Mouse (Mus musculus) intestine, embryonic 16.5 days (tissue): ENCODE results near the gene Rictor. TPM values are rescaled to one million over a fixed set of nuclear protein-coding genes. Genes with fewer than 3 reads are reported as not detected.
"Not testable (repeated sequence)": the region's sequence is repeated elsewhere in the genome, so short reads cannot be mapped to it uniquely, and the experiment has no call there.

Experiments used
- ATAC-seq: fragments of 200-750 bp; cut with Nextera tagmentation; 2 replicates; pipeline ENCODE4 v1.8.0; 2017; ENCODE audit warnings: moderate TSS enrichment, moderate library complexity
- H3K27ac ChIP-seq: fragments of 300-500 bp; sonication (generic); 2 replicates; pipeline ENCODE4 v1.5.1; 2014; ENCODE audit warnings: mild to moderate bottlenecking, low read length
- H3K27me3 ChIP-seq: fragments of 300-500 bp; sonication (generic); replicated peaks from 2 replicates; pipeline ENCODE4 v1.6.1; 2014; ENCODE audit warnings: low read length, control low read depth, mixed read lengths; ENCODE audit not compliant: control insufficient read depth, insufficient read depth
- H3K36me3 ChIP-seq: fragments of 300-500 bp; sonication (generic); 2 replicates; pipeline ENCODE4 v1.6.1; 2014; ENCODE audit warnings: low read length, control low read depth; ENCODE audit not compliant: control insufficient read depth, insufficient read depth
- H3K4me1 ChIP-seq: fragments of 300-500 bp; sonication (generic); 2 replicates; pipeline ENCODE4 v1.6.1; 2014; ENCODE audit warnings: low read length, control low read depth, mixed read lengths; ENCODE audit not compliant: control insufficient read depth, insufficient read depth
- H3K4me2 ChIP-seq: fragments of 300-500 bp; sonication (generic); 2 replicates; pipeline ENCODE4 v1.6.1; 2014; ENCODE audit warnings: low read depth, low read length, control low read depth
- H3K4me3 ChIP-seq: fragments of 300-500 bp; sonication (generic); 2 replicates; pipeline ENCODE4 v1.5.1; 2014; ENCODE audit warnings: mild to moderate bottlenecking, low read length
- H3K9ac ChIP-seq: fragments of 300-500 bp; sonication (generic); 2 replicates; pipeline ENCODE4 v1.6.1; 2014; ENCODE audit warnings: low read depth, low read length
- H3K9me3 ChIP-seq: fragments of 300-500 bp; sonication (generic); 2 replicates; pipeline ENCODE4 v1.6.1; 2016; ENCODE audit warnings: low read length, control low read depth; ENCODE audit not compliant: control insufficient read depth
- WGBS: fragments of 180-500 bp; shearing (Covaris S2); extraction: QIAGEN DNeasy Blood & Tissue Kit; methylation state at CpG from one replicate; pipeline ENCODE4 v1.1.7; 2014; 5-methylcytosine and 5-hydroxymethylcytosine counted together
- polyA plus RNA-seq: library from polyadenylated mRNA; unstranded; fragments of >200 nt; fragmentation: Nextera tagmentation; extraction: Ambion mirVana; gene quantifications from 2 replicates; pipeline ENCODE4 v1.2.1, GENCODE M21; 2015

Rictor gene
- polyA plus RNA-seq, 1 experiment from 2014 or later: 32.8 TPM

DNA sequence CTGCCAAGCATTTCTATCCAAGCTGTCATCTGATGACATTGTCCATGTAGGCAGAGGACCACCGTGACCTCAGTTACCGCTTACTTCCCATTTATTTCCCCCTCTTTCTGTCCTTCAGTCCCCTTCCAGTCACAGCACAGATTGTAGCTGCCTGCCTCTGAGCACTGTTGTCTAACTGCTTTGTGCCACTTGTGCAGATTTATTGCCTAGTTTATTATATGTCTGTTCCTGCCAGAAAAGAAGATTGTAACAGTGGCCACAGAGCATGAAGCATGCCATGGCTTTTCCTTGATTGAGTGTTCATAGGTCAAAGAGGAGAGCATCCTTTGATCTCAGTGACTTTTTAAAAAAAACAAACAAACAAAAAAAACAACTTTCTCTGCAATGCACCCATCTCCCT lies 46.2 kb downstream of the Rictor start:
- H3K27ac ChIP-seq: no peak overlapping the region
- H3K36me3 ChIP-seq: peaks cover 4% of the 10 kb centered on the region; the same call in 1 of the 2 replicates
- H3K27me3 ChIP-seq: no peaks in the 10 kb centered on the region
- no peak overlapping the region for H3K4me2 ChIP-seq
- H3K4me3 ChIP-seq: no peak overlapping the region
- ATAC-seq: no peak
- no peaks in the 10 kb centered on the region for H3K4me1 ChIP-seq
- WGBS: 68% methylated on average over 2 of the region's 2 CpGs
- H3K9me3 ChIP-seq: no peaks in the 10 kb centered on the region
- H3K9ac ChIP-seq: no peak overlapping the region

DNA sequence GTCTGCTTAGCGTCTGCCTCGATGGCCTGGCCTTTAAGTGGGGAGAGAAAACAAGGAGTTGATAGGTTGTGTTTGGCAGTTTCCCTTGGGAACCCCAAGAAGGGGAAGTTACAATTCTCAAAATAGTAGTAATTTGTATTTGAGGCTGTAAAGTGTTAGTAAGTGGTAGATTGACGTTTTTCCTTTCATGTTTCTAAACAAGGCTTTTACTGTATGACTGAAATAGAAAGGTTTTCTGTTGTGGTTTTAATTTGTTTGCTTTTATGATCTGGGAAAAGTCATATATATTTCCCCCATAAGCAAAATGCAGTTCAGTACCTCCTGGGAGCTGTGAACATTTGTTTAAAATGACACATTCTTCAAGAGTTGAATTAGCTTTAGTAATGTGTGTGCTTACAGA lies 64.1 kb downstream of the Rictor start:
- H3K36me3 ChIP-seq: peaks cover 13% of the 10 kb centered on the region
- no peaks in the 10 kb centered on the region for H3K27me3 ChIP-seq
- no peak overlapping the region for H3K4me3 ChIP-seq
- no peak overlapping the region for H3K4me2 ChIP-seq
- no peak overlapping the region for H3K9ac ChIP-seq
- H3K27ac ChIP-seq: no peak overlapping the region
- no peaks in the 10 kb centered on the region for H3K4me1 ChIP-seq
- ATAC-seq: no peak
- 83% methylated on average over 3 of the region's 3 CpGs for WGBS
- H3K9me3 ChIP-seq: no peaks in the 10 kb centered on the region

DNA sequence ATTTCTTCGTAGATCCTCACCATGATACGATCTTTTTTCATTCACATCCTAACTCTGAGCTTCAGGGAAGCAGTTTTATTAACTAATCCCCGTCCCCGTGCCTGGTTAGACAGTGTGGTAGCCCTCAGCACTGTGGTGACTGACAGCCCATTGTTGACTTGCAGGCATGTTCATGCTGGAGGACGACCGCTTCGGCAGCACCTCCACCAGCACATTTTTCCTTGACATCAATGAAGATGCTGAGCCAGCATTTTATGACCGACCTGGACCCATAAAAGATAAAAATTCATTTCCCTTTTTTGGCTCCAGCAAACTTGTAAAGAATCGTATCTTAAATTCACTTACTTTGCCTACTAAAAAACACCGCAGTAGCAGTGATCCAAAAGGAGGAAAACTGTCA lies 78.0 kb downstream of the Rictor start:
- Histone ChIP-seq H3K4me2 (no peak overlapping the region), H3K36me3 (peaks cover 21% of the 10 kb centered on the region), H3K9ac (no peak overlapping the region), H3K4me3 (no peak overlapping the region), H3K27ac (no peak overlapping the region), H3K9me3 (no peaks in the 10 kb centered on the region), H3K4me1 (no peaks in the 10 kb centered on the region), H3K27me3 (no peaks in the 10 kb centered on the region)
- WGBS: 91% methylated on average over 10 of the region's 10 CpGs
- ATAC-seq: no peak

DNA sequence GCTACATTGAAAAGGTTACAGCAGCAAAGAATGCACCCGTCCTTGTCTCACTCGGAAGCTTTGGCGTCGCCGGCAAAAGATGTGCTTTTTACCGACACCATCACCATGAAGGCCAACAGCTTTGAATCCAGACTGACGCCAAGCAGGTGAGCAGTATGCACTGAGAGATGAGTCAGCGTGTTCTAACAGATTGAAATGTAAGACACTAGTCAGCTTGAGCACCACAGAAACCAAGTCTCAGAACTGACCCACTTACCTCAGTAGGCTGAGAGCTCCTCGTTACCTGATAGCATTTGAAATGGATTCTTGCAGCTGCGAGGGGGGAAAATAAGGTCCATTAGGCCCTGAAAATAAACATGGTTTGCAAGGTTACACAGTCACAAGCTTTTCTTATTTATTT lies 79.1 kb downstream of the Rictor start:
- no peak for ATAC-seq
- H3K27me3 ChIP-seq: no peaks in the 10 kb centered on the region
- no peak overlapping the region for H3K4me3 ChIP-seq
- no peak overlapping the region for H3K27ac ChIP-seq
- H3K4me1 ChIP-seq: no peaks in the 10 kb centered on the region
- H3K9me3 ChIP-seq: no peaks in the 10 kb centered on the region
- peaks cover 21% of the 10 kb centered on the region for H3K36me3 ChIP-seq
- WGBS: 94% methylated on average over 10 of the region's 10 CpGs
- H3K4me2 ChIP-seq: no peak overlapping the region
- H3K9ac ChIP-seq: no peak overlapping the region

DNA sequence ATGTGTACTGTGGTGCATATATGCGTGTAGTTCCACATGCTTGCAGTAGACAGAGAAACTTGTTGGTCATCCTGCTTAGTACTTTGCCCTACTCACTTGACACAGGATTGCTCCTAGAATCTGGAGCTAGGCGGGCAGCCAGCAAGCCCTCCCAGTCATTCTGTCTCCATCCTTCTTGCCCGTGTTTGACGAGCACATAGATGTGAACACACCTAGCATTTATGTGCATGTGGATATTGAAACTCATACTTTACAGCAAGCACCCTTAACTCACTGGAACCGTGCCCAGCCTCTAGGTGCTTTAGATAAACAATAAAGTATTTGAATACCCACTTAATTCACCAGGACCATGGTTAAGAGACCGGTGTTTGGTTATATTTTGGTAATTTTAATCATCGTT lies 81.8 kb downstream of the Rictor start:
- H3K9me3 ChIP-seq: no peaks in the 10 kb centered on the region
- no peak overlapping the region for H3K4me3 ChIP-seq
- WGBS: 87% methylated on average over 7 of the region's 7 CpGs
- H3K27me3 ChIP-seq: no peaks in the 10 kb centered on the region
- no peaks in the 10 kb centered on the region for H3K4me1 ChIP-seq
- H3K9ac ChIP-seq: no peak overlapping the region
- peaks cover 11% of the 10 kb centered on the region; the same call in 1 of the 2 replicates for H3K36me3 ChIP-seq
- ATAC-seq: no peak
- no peak overlapping the region for H3K4me2 ChIP-seq
- no peak overlapping the region for H3K27ac ChIP-seq

DNA sequence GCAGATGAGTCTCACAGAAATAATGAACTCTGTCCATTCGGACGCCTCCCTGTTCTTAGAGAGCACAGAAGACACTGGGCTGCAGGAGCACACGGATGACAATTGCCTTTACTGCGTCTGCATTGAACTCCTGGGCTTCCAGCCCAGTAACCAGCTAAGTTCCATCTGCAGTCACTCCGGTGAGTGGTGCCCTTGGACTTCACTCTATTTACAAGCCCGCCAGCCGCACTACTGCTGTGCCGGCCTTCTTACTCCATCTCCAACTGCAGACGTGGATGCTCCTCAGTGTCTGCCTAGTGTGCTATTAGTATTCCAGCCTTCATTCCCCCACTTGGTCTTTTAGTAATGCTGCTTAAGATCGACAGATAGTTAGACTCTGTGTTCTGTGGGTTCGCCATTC lies 83.5 kb downstream of the Rictor start:
- H3K4me1 ChIP-seq: no peaks in the 10 kb centered on the region
- no peak overlapping the region for H3K4me2 ChIP-seq
- H3K9me3 ChIP-seq: no peaks in the 10 kb centered on the region
- H3K4me3 ChIP-seq: no peak overlapping the region
- peaks cover 18% of the 10 kb centered on the region for H3K36me3 ChIP-seq
- 93% methylated on average over 11 of the region's 11 CpGs for WGBS
- H3K27me3 ChIP-seq: no peaks in the 10 kb centered on the region
- ATAC-seq: no peak
- H3K9ac ChIP-seq: no peak overlapping the region
- H3K27ac ChIP-seq: no peak overlapping the region

DNA sequence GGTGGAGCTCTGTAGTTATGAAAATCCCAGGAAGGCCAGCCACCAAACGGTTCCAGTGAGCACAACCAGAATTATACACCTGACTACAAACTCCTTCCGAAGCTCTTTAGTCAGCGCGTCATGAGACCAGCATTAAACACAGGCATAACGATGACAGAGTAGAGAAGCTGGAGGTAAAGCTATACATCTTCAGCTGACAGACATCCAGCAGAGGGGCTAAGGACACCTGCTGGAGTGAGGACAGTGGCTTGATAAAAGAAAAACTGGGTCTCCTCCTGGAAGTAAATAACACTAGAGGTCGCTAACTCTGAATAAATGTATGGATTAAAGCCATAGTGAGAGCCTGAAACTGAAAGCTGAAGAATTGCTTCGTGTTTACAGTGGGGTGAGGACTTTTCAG lies 84.7 kb downstream of the Rictor start:
- Histone ChIP-seq H3K27ac (no peak overlapping the region), H3K27me3 (no peaks in the 10 kb centered on the region), H3K9ac (no peak overlapping the region), H3K4me3 (no peak overlapping the region), H3K9me3 (no peaks in the 10 kb centered on the region), H3K4me2 (no peak overlapping the region), H3K4me1 (no peaks in the 10 kb centered on the region), H3K36me3 (peaks cover 12% of the 10 kb centered on the region)
- no peak for ATAC-seq
- 80% methylated on average over 7 of the region's 7 CpGs for WGBS

DNA sequence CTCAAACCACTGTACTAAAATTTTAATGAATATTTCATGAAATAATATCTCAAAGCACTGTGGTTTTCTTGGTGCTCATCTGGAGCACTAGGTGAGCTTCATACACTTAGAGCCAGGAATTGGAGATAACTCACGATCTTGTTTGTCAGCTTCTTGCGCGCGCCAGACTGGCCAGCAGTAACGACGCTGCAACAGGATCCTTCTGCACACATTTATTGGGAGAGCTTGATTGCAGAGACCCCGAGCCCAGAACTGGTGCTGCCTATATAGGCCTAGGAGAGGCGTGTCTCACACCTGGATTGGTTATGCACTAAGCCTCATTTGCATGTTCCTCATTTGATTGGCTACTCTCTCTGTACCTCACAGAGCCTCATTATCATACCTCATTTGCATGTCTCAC lies 93.0 kb downstream of the Rictor start:
- not testable (repeated sequence) for H3K27ac ChIP-seq, H3K4me1 ChIP-seq, H3K9ac ChIP-seq, H3K9me3 ChIP-seq, H3K4me3 ChIP-seq, H3K4me2 ChIP-seq, H3K27me3 ChIP-seq, ATAC-seq
- peaks cover 17% of the 10 kb centered on the region for H3K36me3 ChIP-seq
- 96% methylated on average over 8 of the region's 8 CpGs for WGBS

DNA sequence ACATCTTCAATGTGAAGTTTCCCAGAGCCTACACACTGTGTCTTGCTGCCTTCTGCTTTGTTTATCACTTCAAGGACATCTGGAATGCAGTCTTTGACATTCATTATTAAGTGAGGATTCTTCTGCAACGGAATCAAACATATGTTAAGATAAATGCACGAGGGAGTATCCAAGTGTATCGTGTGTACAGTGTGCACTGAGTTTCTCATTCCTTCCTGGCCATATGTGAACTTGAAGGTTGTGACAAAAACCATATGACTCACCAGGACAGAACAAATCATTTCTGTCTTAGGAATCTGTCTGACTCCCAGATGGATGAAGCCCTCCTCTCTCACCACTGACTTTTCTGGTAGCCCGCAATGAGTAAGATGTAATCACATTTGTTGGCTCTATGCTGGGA lies 107.6 kb downstream of the Rictor start:
- Histone ChIP-seq H3K4me2 (no peak overlapping the region), H3K4me1 (no peaks in the 10 kb centered on the region), H3K9ac (no peak overlapping the region), H3K4me3 (no peak overlapping the region), H3K36me3 (no peaks in the 10 kb centered on the region), H3K9me3 (no peaks in the 10 kb centered on the region), H3K27ac (no peak overlapping the region), H3K27me3 (no peaks in the 10 kb centered on the region)
- ATAC-seq: peak; percentile 36
- 45% methylated on average over 4 of the region's 4 CpGs for WGBS

DNA sequence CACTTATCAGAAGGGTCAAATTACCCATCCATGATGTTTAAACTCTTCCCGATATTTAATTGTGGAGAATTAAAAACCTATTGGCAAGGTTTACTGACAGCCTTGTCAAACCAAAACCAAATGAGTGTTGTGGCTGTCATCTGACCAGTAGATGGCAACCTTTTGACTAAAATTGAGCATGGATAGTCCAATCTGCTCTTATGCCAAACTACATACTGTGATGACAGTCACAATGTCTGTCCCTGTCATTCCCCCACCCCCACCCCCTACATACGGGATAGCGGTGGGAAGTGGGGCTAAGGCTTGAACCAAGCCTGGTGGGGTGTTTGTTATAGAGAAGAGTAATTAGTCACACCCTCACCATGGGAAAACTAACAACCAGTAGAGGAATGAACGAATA lies 132.0 kb downstream of the Rictor start:
- Histone ChIP-seq H3K4me3 (no peak overlapping the region), H3K27me3 (no peaks in the 10 kb centered on the region), H3K9me3 (no peaks in the 10 kb centered on the region), H3K27ac (no peak overlapping the region), H3K4me2 (no peak overlapping the region), H3K9ac (no peak overlapping the region), H3K4me1 (no peaks in the 10 kb centered on the region), H3K36me3 (no peaks in the 10 kb centered on the region)
- WGBS: 46% methylated on average over 4 of the region's 4 CpGs
- no peak for ATAC-seq
